Mouse (Mus musculus) pancreas, adult 10 weeks (tissue): ENCODE results near the gene Tmem254c. TPM values are rescaled to one million over a fixed set of nuclear protein-coding genes. Genes with fewer than 3 reads are reported as not detected.

Experiments used
- polyA plus RNA-seq: library from polyadenylated mRNA; stranded (reverse); fragments of 350-450 nt; fragmentation: Illumina TruSeq; extraction: RNeasy Lipid Tissue Mini Kit (QIAGEN cat#74804); gene quantifications from one replicate; pipeline ENCODE4 v1.2.3, GENCODE M21; 2015; ENCODE audit warnings: low read depth, low replicate concordance; ENCODE audit not compliant: insufficient read depth

Tmem254c gene
- polyA plus RNA-seq, result 5.8 TPM

DNA sequence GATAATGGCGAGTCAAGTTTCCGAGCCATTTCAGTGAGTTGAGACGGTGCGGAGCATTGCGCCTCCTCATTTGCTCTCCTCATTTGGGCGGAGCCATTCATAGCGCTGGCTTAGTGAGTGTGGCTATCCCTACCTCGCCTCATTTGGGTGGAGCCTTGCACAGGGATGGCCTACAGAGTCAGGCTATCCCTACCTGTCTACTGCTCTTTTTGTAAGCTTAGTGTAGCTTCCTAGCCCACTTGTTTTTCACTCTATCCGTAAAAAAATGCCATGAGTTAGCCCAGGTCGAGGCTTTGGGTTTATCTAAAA is at the start of gene Tmem254c:
TSS of gene Tmem254c (minus strand) at position 31 of the 309 bp plus-strand sequence.

DNA sequence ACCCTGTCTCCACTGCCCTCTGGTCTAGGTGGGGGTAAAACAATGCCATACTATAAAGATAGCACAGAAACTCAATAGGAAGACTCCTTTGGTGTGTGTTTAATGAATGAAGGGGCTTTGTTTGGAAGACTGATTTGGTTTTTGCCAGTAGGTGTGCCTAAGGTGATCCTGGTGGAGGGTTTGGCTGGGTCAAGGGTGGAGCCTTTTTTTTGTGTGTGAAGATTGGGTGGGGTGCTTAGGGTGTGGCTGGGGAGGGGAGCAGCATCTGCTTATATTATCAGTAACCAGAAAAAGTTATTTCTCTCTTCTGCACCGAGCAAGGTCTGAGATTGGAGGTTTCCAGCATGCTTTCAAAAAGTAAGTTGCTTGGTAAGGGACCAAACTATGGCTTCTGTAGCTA is 14.8 kb upstream of the Tmem254c start, which contains the start of gene Cphx3:
TSS of gene Cphx3 (plus strand) at position 301 of the 400 bp plus-strand sequence.

DNA sequence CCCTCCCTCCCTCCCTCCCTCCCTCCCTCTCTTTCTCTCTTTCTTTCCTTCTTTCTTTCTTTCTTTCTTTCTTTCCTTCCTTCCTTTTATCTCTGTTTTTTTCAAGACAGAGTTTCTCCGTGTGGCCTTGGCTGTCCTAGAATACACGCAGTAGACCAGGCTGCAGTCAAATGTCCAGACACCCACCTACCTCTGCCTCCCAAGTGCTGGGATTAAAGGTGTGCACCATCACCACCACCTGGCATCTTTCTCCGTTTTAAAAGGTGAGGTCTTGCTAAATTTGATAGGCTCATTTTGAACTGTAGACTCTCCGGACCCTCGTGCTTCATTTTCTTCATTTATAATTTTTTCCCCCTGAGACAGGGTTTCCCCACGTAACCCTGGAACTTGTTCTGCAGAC is 14.1 kb upstream of the Tmem254c start, which contains the start of gene Cphx2:
TSS of gene Cphx2 (plus strand) at position 301 of the 400 bp plus-strand sequence.

DNA sequence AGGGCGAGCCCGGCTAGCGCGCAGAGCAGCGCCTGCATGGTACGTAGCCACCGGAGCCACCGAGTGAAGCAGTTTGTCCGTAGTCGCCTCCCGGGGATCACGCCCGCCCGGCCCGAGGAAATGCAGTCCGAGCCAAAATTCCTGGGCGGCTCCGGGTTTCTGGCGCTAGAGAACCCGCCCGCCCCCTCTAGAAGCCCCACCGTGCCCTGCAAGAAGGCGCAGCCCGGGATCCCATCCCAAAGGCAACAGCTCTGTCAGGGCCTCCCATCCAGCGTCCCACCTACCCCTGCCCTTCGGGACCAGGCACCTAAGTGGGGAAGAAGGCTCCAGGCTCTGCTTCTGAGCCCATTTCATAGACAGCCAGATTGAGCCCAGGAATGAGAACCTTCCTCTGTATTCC is 24.5 kb downstream of the Tmem254c start, which contains the start of gene Gm9780:
TSS of gene Gm9780 (minus strand) at position 101 of the 400 bp plus-strand sequence.

Other genes with a start within 250 kb of the Tmem254c start
- gene Anxa11, start 225.2 kb downstream of the Tmem254c start, polyA plus RNA-seq, result 14.4 TPM
- 22.3 TPM for gene Plac9a, start 164.3 kb downstream of the Tmem254c start, polyA plus RNA-seq
- gene Tmem254a, start 139.7 kb downstream of the Tmem254c start, polyA plus RNA-seq, result 4.4 TPM
- gene Cphx1, start 129.1 kb downstream of the Tmem254c start, polyA plus RNA-seq, result not detected
- 0.48 TPM for gene Duxbl1, start 88.8 kb downstream of the Tmem254c start, polyA plus RNA-seq
- gene Gm9780, start 24.6 kb downstream of the Tmem254c start, polyA plus RNA-seq, result 26.8 TPM
- not detected for gene Cphx2, start 14.2 kb upstream of the Tmem254c start, polyA plus RNA-seq
- gene Cphx3, start 14.9 kb upstream of the Tmem254c start, polyA plus RNA-seq, result 1.8 TPM
- not detected for gene Duxbl2, start 51.0 kb upstream of the Tmem254c start, polyA plus RNA-seq
- 89.9 TPM for gene Plac9b, start 115.1 kb upstream of the Tmem254c start, polyA plus RNA-seq
- gene Tmem254b, start 139.7 kb upstream of the Tmem254c start, polyA plus RNA-seq, result 7.0 TPM
- not detected for gene Duxbl3, start 190.6 kb upstream of the Tmem254c start, polyA plus RNA-seq